Mouse (Mus musculus): ENCODE results near the gene Rnase11.

Gene Rnase11

DNA sequence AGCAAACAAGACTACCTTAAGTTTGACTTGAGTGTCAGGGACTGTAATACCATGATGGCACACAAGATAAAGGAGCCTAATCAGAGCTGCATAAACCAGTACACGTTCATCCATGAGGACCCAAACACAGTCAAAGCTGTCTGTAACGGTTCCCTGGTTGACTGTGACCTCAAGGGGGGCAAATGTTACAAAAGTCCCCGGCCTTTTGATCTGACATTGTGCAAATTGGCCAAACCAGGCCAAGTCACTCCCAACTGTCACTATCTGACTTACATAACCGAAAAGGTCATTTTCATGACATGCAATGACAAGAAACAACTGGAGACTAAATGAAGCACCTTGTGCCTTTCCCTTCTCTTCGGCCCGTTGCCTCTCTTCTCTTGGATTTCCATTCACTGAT lies 40.4 kb downstream of the Rnase11 start:
- DNase-seq (ENCODE audit: low read depth, low spot score), result no peak

DNA sequence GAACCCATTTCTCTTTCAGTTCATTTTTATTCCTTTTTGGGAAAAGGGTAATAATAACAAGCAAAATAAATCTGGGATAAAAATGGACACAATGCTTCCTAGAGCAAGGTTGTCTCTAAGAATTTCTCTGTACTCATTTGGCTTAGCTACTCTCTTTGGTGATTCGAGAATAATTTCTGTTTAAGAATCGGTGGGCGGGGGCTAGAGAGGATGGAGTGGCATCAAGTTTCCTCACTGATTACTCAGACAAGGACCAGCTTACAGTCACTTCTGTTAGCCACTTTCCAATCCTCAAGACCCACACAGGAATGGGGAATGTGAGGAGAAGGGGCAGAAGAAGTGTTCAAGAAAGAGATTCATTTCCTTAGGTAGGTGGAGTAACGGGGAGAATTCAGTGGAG lies 41.2 kb downstream of the Rnase11 start:
- DNase-seq (ENCODE audit: low read depth, low spot score), result no peak

DNA sequence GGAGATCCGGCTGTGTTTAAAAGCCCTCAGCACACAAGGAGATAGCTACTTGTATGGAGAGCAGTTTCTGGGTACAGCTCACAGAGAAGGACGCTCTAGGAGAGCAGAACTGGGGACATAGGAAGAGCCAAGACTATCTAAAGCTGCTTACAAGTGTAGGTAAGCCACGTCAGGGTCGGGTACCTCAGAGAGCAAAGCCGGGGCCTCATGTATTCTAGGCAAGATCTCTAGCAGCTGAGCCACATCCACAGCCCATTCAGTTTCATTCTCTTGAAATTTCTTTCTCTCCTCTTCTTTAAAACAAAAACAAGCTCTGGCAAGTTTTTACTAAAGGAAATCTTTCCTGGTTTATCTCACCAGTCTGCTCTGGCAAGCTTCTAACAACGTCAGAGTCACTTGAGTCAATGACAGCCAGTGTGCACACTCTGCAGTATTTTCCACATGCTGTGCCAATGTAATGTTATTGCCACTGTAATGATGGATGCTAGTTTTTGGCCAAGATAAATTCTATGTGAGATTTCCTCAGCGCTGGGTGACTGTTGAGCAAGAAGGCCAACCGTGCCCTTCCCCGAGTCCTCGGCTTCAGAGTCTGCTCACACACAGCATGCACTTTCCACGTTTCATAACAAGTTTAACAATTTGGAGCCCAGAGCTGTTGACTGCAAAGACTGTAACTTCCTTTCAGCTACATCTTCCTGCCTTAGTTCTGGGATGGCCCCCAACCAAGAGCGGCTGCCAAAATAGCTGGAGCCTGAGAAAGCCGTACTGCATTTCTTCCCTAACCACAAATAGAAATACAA lies 41.8 kb downstream of the Rnase11 start:
- DNase-seq (ENCODE audit: low read depth, low spot score), result no peak

DNA sequence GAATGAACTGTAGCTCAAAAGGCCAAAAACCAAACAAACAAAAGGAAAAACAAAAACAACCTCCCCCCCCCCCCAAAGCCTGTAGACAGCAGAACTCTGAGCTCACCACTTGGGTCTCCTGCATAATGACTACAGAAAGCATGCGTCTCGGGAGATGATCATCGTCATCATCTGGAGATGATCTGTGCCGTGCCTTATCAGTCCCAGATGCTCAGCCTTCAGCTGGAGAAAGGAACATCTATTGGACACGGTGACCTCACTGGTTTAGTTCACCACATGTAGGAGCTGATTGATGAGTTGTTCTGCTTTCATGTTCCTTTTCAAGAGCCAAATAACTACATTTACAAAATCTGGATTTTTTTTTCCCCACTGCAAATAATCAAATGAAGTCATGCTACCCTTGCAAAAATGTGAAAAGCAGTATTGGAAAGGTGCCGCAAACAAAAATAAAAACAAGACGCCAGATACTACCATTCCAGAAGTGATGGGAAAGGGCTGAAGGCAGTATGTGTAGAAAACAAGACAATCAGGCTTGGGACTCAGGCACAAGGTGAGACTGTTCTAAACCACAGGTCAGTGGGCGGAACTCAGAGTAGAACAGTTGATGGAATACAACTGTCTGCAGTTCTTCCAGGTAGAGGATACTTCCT lies 42.7 kb downstream of the Rnase11 start, which contains the start of gene Rnase10:
TSS of gene Rnase10 (plus strand) at position 600 of the 650 bp plus-strand sequence.
- DNase-seq (ENCODE audit: low read depth, low spot score), result no peak

All from WW6 (cell line).